8 mouse cellular contexts compared by ENCODE assay signal in the genomic region with DNA sequence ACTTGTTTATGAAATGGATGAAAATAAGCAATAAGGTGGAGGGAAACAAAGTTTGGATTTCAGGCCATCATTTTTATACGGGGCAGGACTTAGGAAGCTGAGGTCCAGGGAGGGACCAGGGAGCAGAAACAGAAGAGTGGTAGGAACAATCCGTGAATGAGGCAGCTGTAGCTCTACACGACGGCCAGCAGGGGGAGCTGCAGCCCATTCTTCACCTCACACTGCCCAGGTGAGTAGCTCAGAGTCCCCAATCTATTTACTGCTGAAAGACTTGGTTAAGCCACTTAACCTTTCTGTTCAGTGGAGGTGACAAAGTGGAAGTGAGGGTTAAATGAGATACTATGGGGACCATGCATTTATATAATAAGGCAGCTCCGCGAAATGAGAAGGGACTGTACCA.
DNase-seq lines count a peak whose midpoint lies in the region; ATAC-seq and TF ChIP-seq lines count a peak whose summit lies in the region.

No protein-coding gene starts in this region.

- H3K27me3 ChIP-seq in embryonic facial prominence, embryonic 10.5 days (replicated peaks; ENCODE audit: low read depth, poor library complexity, severe bottlenecking), result 0 out of 2 replicates have a peak, but pooled peaks cover 4% of the 10 kb centered on the region
- no peaks in the 10 kb centered on the region for H3K27me3 ChIP-seq in lung, postnatal 0 days (replicated peaks; ENCODE audit: insufficient read depth, low read length)

- no peak overlapping the region for H3K27ac ChIP-seq in embryonic facial prominence, embryonic 10.5 days (replicated peaks)
- H3K27ac ChIP-seq in lung, postnatal 0 days (ENCODE audit: low read length), result no peak overlapping the region

- H3K9me3 ChIP-seq in embryonic facial prominence, embryonic 10.5 days, result no peaks in the 10 kb centered on the region
- H3K9me3 ChIP-seq in lung, postnatal 0 days (ENCODE audit: low read length), result no peaks in the 10 kb centered on the region

- no peak overlapping the region for H3K4me2 ChIP-seq in lung, postnatal 0 days (replicated peaks; ENCODE audit: low read depth, low read length)

- WGBS in embryonic facial prominence, embryonic 10.5 days, result 32% methylated on average over 6 of the region's 6 CpGs
- 30% methylated on average over 6 of the region's 6 CpGs for WGBS in lung, postnatal 0 days

- peak; percentile 75 for DNase-seq in ES-CJ7 (ENCODE audit: low read depth, low spot score)
- peak; percentile 78 for DNase-seq in adrenal gland, postnatal 25 days
- peak; percentile 85 for DNase-seq in embryonic facial prominence, embryonic 10.5 days (ENCODE audit: low spot score)
- DNase-seq in heart, postnatal 10 days, result peak; percentile 73 to 89
- peak; percentile 79 to 82 for DNase-seq in kidney, postnatal 4 days
- DNase-seq in lung, postnatal 0 days (ENCODE audit: low spot score), result peak; percentile 65
- DNase-seq in right cerebral cortex, adult 2 months (ENCODE audit: low spot score in 2 of 2), result peak; percentile 21 to 77
- DNase-seq in urinary bladder, postnatal 25 days (ENCODE audit: low spot score), result peak; percentile 79

- TF ChIP-seq EP300 in lung, postnatal 0 days (IDR thresholded peaks at IDR 0.05), result no peak

- no peak overlapping the region for H3K4me3 ChIP-seq in embryonic facial prominence, embryonic 10.5 days
- no peak overlapping the region for H3K4me3 ChIP-seq in lung, postnatal 0 days (ENCODE audit: low read depth, low read length)

- ATAC-seq in lung, postnatal 0 days, result peak; percentile 50; the same call in 1 of the 2 replicates

- H3K9ac ChIP-seq in lung, postnatal 0 days (replicated peaks; ENCODE audit: low read depth), result no peak overlapping the region

- peak; percentile 94 for TF ChIP-seq CTCF in lung, postnatal 0 days (IDR thresholded peaks at IDR 0.05)

- intact Hi-C loops in heart, postnatal 10 days (cut with DNase I), result loop anchor here (1.0 to 5.0 kb wide), 4 partner anchors 98 to 636 kb away; no protein-coding TSS in a partner anchor

- H3K36me3 ChIP-seq in embryonic facial prominence, embryonic 10.5 days (replicated peaks), result no peaks in the 10 kb centered on the region
- no peaks in the 10 kb centered on the region for H3K36me3 ChIP-seq in lung, postnatal 0 days (ENCODE audit: insufficient read depth, low read length)

- peaks cover 2% of the 10 kb centered on the region; the same call in 1 of the 2 replicates for H3K4me1 ChIP-seq in embryonic facial prominence, embryonic 10.5 days
- no peaks in the 10 kb centered on the region for H3K4me1 ChIP-seq in lung, postnatal 0 days (ENCODE audit: insufficient read depth, low read depth, low read length)
